Mouse (Mus musculus) liver, adult 2 months (tissue): ENCODE results near the gene Wwc2.

ENCODE experiments used
- CTCF ChIP-seq: fragments of 200-500 bp; IDR thresholded peaks from 2 replicates; pipeline ENCODE4 v1.5.1; 2011; ENCODE audit warnings: low read depth, low read length, control low read depth
- POLR2A ChIP-seq: fragments of 200-500 bp; IDR thresholded peaks from 2 replicates; pipeline ENCODE4 v1.6.1; 2011; ENCODE audit warnings: low read length, control low read depth; ENCODE audit not compliant: insufficient read depth; ENCODE audit errors: extremely low read depth

DNA sequence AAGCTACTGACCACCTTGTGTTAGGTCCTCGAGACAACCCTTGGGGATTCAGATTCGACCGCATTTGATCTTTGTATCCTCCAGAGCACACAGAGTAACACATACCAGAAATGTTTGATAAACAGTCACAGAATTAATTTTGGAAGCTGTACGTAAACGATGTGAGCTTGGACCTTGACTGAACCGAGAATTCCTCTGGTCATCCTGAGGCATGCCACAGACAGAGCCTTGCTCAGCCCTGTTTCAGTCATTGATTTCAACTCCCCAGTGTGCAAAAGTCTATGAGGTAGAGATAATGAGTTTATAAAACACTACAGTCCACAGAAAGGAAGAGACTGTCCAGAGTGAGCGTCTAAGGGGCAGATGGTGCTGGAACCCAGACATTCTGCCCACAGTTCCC lies 51.5 kb downstream of the Wwc2 start:
- TF ChIP-seq CTCF, result no peak
- TF ChIP-seq POLR2A, result no peak
